Mouse (Mus musculus) embryo, embryonic 9.5 days (tissue): ENCODE data around the gene Gm11596.
A peak's percentile ranks its signal among the peaks of the same experiment; 100 is the strongest.
"Not testable (repeated sequence)": the region's sequence is repeated elsewhere in the genome, so short reads cannot be mapped to it uniquely, and the experiment has no call there.

Experiments used
- DNase-seq: peaks from one replicate; pipeline ENCODE4 v3.0.0-alpha.2; 2017; ENCODE audit errors: extremely low spot score

Gm11596 gene

DNA sequence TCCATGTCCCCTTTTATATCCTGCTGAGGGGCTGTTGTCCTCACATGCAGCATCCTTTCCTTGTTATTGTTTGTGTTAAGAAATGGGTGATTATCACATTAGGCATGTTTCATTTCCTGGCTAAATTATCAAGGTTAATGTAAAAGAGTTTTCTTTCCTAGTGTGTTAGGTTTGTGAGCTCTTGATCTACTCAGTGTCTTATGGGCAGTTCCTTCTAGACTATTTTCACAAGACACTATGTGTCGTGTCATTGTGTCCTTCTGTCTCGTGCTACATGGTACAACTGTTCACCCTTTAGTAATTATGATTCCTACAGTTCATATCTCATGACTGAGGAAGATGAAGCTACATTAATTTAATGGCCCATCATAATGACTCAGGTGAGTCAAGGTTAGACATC lies at the start of gene Gm11596:
Gene Gm11596 (minus strand): TSS at position 101 of the 400 bp plus-strand sequence.
- no peak for DNase-seq

- no peak for DNase-seq
Observed at GRCm38 (mm10) chr11:99842185-99842584, 48.9 kb upstream of the Gm11596 start.

GRCm38 (mm10) chr11:99837966-99838365 lies 44.7 kb upstream of the Gm11596 start, which contains the start of gene 2300003K06Rik:
TSS of gene 2300003K06Rik (minus strand) at chr11:99838066.
- no peak for DNase-seq

GRCm38 (mm10) chr11:99815566-99815965 lies 22.3 kb upstream of the Gm11596 start, which contains the start of gene Gm11564:
TSS of gene Gm11564 (minus strand) at chr11:99815666.
- not testable (repeated sequence) for DNase-seq

DNA sequence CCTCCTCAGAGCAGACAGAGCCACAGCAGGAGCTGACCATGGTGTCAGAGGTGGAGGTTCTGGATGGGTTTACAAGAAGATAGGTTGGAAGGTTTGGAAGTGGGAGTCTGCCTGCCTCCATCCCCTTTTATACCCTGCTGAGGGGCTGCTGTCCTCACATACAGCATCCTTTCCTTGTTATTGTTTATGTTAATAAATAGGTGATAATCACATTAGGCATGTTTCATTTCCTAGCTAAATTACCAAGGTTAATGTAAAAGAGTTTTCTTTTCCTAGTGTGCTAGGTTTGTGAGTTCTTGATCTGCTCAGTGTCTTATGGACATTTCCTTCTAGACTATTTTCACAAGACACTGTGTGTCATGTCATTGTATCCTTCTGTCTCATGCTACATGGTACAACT lies 16.5 kb upstream of the Gm11596 start, which contains the start of gene Krtap4-13:
Gene Krtap4-13 (minus strand): TSS at position 101 of the 400 bp plus-strand sequence.
- not testable (repeated sequence) for DNase-seq

GRCm38 (mm10) chr11:99804346-99804745 lies 11.1 kb upstream of the Gm11596 start, which contains the start of gene Gm11554:
TSS of gene Gm11554 (minus strand) at chr11:99804446.
- not testable (repeated sequence) for DNase-seq

- not testable (repeated sequence) for DNase-seq
Observed at GRCm38 (mm10) chr11:99798832-99799231, 5.6 kb upstream of the Gm11596 start, which contains the start of gene Gm11569. TSS of gene Gm11569 (minus strand) at chr11:99798932.

DNA sequence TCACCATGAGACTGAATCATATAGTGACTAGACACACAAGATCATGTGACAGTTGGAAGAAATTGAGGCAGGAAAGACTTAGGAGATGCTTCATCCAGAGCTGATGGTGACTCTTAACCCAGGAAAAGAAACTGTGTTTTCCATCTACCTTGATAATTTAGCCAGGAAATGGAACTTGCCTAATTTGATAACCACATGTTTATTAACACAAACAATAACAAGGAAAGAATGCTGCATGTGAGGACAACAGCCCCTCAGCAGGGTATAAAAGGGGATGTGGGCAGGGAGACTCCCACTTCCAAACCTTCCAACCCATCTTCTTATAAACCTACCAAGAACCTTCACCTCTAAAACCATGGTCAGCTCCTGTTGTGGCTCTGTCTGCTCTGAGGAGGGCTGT lies 8.4 kb downstream of the Gm11596 start, which contains the start of gene Krtap4-9:
Gene Krtap4-9 (plus strand): TSS at position 301 of the 400 bp plus-strand sequence.
- not testable (repeated sequence) for DNase-seq

DNA sequence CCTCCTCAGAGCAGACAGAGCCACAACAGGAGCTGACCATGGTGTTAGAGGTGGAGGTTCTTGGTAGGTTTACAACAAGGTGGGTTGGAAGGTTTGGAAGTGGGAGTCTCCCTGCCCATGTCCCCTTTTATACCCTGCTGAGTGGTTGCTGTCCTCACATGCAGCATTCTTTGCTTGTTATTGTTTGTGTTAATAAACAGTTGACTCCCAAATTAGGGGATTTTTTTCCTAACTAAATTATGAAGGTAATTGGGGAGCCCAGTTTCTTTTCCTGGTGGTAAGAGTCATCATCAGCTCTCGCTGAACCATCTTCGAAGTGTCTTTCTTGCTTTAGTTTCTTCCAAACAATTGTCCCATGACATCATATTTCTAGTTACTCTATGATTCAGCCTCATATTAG lies 12.7 kb downstream of the Gm11596 start, which contains the start of gene Krtap4-8:
Gene Krtap4-8 (minus strand): TSS at position 101 of the 400 bp plus-strand sequence.
- DNase-seq, result no peak

DNA sequence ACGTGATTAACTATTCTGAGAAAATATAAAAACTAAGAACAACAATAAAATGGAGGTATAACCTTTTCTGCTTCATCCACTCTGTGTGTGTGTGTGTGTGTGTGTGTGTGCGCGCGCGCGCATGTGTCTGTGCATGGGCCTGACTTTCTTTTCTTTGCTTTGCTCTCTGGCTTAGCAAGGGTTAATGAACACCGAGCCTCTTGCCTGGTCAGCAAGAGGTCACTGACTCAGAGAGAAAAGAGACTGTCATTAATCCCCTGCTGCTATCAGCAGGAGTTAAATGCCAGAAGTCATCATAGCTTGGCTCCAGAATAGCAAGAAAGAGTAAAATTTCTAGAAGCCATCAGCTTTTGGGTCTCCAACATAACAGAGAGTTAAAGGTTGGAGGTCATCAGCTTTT lies 14.9 kb downstream of the Gm11596 start:
- peak; percentile 71 for DNase-seq

DNA sequence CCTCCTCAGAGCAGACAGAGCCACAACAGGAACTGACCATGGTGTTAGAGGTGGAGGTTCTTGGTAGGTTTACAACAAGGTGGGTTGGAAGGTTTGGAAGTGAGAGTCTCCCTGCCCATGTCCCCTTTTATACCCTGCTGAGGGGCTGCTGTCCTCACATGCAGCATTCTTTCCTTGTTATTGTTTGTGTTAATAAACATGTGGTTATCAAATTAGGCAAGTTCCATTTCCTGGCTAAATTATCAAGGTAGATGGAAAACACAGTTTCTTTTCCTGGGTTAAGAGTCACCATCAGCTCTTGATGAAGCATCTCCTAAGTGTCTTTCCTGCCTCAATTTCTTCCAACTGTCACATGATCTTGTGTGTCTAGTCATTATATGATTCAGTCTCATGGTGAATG lies 20.5 kb downstream of the Gm11596 start, which contains the start of gene Gm11595:
Gene Gm11595 (minus strand): TSS at position 101 of the 400 bp plus-strand sequence.
- DNase-seq, result not testable (repeated sequence)

DNA sequence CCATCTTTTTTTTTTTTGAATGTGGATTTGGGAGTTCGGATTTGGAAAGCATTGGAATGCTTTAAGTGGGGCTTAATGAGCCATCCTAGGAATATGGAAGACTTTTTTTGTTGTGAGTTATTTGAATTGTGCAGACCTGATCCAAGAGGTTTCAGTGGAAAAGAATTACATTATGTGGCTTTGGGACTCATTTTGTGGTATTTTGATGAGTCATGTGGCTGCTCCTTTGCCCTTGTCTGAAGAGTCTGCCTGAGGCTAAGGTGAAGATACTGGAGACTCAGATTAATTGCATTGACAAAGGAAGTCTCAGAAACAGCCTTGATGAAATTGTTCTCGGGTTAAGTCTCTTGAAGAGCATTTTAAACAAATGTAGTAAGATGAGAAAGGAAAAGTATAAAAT lies 24.9 kb downstream of the Gm11596 start:
- no peak for DNase-seq

DNA sequence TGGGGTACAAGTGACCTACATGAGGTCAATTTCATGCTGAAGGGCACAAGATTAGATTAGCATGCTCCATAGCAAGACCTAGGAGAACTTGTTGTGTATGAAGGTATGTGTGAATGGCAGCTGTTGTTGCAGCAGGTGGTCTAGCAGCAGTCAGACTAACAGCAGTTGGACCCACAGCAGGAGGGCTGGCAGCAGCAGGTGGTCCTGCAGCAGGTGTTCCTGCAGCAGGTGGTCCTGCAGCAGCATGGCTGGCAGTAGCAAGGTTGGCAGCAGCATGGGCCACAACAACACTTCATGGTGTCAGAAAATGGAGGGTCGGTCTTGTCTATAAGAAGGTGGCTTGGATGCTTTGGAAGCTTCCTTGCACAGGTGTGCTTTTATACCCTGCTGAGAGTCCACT lies 34.4 kb downstream of the Gm11596 start:
- DNase-seq, result no peak

GRCm38 (mm10) chr11:99743985-99744384 lies 49.3 kb downstream of the Gm11596 start:
- DNase-seq, result no peak
